Mouse (Mus musculus) megakaryocyte-erythroid progenitor cell, adult 5-6 weeks (primary cell): ENCODE results near the gene Tln2. TPM values are rescaled to one million over a fixed set of nuclear protein-coding genes. Genes with fewer than 3 reads are reported as not detected.

Experiments used
- ATAC-seq: replicated peaks from 2 replicates; pipeline ENCODE4 v1.8.0; 2016; ENCODE audit warnings: mild to moderate bottlenecking, inconsistent platforms; ENCODE audit not compliant: severe bottlenecking, poor library complexity, low FRiP score, low TSS enrichment
- total RNA-seq, 2 experiments: library from RNA; stranded (forward) in 1 of 2; stranded (reverse) in 1 of 2; fragments of 200-1000, 215-1000 nt in 1 of 2; fragments of >200 nt in 1 of 2; fragmentation: Nextera tagmentation in 1 of 2; gene quantifications; 2 replicates each; pipeline ENCODE4 v1.2.3; 2014 to 2017

The Tln2 gene
- total RNA-seq, 2 experiments from 2014 or later, result not detected

- no peak for ATAC-seq
Observed at GRCm38 (mm10) chr9:67396446-67396845, 163.1 kb downstream of the Tln2 start.

DNA sequence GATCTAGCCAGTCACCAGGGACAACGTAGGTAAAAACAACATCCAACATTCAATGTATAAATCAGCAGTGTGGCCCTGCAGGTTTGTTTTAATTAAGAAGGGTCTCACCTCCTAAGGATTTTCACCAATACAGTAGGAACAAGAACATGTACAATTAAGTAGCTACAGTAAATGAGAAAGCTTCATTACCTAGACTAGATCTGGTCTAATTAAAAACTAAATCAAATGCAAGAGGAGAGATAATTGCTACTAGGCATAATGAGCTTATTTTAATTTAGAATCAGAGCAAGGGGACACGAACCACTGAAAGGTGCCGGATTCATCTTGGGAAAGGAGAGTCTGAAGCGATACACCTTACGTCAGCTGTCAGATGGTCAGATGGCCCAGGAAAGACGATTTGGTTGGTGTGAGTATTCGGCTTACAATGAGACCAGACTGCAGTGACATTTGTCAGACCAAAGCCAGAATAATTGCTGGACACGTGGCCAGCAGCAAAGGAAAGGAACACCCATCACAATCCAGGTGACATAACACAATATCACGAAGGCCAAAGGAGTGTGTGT, 175.4 kb downstream of the Tln2 start:
- ATAC-seq, result no peak

DNA sequence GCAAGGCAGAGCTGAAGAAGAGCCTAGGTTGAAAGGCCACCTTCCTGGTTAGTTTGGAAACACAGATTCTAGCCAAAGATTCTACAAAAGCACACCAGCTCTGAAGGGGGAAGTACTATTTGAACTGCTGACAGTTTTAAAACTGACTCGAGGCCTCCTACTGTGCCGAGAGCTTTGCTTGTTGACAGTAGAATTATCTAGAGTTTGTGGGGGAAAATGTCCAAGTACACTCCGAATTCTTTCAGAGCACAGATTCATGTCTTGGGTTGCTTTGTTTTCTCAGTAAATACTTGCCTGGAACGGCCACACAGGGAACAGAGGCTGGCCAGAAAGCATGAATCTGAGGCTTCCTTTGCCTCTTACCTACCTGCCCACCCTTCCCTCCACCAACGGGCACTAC, 179.4 kb downstream of the Tln2 start:
- no peak for ATAC-seq

- no peak for ATAC-seq
Observed at GRCm38 (mm10) chr9:67378772-67379171, 180.7 kb downstream of the Tln2 start.

GRCm38 (mm10) chr9:67368078-67368477, 191.4 kb downstream of the Tln2 start:
- ATAC-seq, result no peak

- ATAC-seq, result no peak
Observed at GRCm38 (mm10) chr9:67362511-67362910, 197.0 kb downstream of the Tln2 start.

GRCm38 (mm10) chr9:67362053-67362452, 197.4 kb downstream of the Tln2 start:
- no peak for ATAC-seq

DNA sequence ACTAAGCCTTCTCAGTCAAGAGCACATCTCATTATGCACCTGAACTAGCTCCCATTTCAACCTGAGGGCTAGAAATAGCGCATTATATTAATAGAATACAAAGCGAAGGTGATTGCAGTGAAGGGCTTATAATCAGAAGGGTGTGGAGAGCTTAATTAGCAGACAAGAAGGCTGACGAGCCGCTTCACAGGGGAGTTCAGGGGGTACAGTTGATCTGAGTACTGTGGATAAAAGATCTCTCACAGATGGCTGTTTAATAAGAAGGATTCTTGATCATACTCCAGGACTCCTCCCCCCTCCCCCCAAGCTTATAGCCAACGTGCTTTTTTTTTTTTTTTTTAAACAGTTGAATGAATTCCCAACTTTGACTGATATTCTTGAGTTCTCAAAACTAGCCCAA, 198.0 kb downstream of the Tln2 start:
- no peak for ATAC-seq

- no peak for ATAC-seq
Observed at GRCm38 (mm10) chr9:67354356-67354755, 205.1 kb downstream of the Tln2 start.

GRCm38 (mm10) chr9:67353365-67353764, 206.1 kb downstream of the Tln2 start:
- no peak for ATAC-seq

DNA sequence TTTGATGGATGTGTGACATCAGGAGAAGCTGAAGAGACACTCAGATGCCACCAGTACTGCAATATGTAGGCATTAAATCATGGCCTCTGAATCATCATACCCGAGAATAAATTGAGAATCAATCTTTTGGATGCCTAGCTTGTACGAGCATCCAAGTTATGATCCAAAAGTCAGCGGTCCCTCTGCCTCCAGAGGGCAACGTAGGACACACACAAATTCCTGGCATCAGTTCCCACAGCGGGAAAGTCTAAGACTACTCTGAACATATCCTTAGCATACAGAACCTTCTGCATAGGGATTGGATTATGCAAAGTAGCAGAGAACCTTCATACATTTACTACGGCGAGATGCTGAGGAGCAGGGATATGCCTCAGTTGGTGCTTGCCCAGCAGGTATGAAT, 210.5 kb downstream of the Tln2 start:
- no peak for ATAC-seq

DNA sequence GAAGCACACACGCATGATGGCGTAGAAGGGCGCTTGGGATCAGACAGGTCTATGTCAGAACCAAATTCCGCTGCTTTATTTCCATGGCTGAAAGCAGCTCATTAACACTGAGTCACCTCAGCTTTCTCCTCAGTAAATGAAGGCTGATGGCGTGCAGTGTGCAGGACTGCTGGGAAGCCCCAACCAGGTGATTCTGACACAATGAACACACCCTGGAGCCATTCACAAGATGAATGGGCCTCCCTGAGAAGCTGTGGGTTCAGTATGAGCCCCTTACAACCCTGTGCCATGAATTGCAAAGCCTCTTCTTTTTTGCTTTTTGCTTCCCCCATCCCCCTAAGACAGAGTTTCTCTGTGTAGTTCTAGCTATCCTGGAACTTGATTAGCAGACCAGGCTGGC, 212.3 kb downstream of the Tln2 start:
- no peak for ATAC-seq

- ATAC-seq, result no peak
Observed at GRCm38 (mm10) chr9:67331281-67331680, 228.2 kb downstream of the Tln2 start.

GRCm38 (mm10) chr9:67328451-67328850, 231.1 kb downstream of the Tln2 start:
- ATAC-seq, result no peak

DNA sequence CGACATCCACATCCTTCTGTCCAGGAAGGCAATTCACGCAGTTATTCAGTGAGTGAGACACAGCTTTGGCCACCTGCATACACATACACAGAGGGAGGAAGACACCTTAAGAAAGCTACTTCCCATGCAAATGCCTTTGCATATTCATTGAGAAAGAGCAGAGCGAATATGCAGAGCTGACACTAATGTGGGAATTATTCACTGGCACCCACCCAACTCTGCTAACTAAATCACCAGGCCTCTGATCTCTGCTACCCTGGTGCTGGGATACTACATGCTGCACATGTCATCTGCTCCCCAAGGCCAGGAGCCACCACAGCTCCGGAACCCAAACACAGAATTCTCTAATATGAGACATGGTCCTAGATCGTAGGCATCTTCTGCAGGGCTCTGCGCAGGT, 237.6 kb downstream of the Tln2 start:
- no peak for ATAC-seq

- ATAC-seq, result no peak
Observed at GRCm38 (mm10) chr9:67315356-67315755, 244.1 kb downstream of the Tln2 start.

GRCm38 (mm10) chr9:67304992-67305391, 254.5 kb downstream of the Tln2 start:
- no peak for ATAC-seq

DNA sequence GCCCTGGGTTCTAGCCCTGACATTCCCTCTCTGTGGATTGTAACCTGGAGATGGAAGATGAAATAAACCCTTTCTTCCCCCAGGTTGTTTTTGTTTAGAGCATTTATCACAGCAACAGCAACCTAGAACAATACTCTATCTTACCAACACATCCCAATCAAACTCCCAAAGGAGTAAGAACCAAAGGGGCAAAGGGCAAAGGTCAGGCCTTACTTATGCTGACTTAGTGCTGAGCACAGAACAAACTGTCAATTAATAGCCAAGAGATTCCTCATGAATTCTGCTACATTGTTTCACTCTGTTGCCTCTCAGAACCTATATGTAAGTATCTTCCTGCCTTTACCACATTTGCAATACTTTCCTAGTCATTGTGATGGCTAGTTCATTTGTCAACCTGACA, 255.5 kb downstream of the Tln2 start:
- ATAC-seq, result no peak

DNA sequence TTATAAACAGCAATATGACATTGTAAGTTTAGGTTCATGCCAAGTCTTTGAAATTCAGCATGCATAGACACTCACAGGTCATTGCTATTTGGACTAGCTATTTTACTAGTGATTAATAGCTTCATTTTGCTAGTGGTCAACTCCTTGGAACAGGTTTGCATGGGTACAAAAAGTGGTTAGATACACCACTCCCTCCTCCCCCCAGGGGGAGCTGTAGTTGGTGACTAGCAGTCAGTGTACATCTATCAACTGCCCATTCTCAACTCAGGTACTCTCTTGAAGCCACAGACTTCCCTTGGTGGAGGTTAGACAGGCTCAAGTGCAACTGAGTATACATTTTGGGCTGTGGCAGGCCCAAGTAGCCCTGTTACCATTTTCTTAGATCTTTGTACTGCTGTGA, 256.5 kb downstream of the Tln2 start:
- ATAC-seq, result no peak

DNA sequence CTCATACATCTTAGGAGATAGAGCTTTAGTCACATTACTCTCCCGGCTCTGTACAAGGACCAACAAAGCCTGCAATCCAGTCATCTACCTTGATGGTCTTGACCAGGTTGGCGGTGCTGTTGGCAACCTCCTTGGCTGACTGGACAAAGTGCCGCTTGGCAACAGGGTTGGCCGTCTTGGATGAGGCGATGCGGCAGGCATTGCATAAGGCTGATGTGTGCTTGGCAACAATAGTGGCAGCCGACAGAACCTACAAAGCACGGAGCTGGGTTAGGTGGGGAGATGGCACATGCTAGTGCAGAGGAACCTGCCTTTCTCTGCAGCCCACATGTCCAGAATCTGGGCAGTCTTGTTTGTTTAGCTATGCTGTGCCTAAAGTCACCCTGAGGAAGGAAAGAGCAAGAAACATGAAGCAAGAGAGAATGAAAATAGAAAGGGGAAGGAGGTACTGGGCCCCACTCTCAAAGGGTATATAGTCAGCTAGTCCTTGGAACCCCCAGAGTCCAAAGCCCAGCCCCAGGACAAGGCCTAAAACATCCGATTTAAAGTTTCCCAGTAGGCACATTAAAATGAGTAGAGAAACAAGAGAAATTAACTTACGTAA, 257.0 kb downstream of the Tln2 start:
- ATAC-seq, result no peak

DNA sequence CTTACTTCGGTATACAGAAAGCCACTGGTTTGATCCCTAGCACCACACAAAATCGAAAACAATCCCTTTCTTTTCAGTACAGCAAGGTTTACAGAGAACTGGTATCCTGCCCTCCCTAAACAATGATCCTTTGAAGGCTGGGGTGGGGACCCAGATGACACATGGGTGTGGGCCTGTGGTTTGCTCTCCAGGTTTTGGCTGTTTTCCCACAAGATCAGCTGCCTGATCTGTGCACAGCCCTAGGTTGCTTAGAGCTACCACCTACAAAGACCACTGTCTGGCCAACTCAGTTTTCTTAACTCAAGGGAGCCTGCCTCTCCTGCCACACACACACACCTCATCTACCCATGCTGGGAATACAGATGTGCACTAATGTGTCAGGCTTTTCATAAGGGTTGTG, 257.9 kb downstream of the Tln2 start:
- ATAC-seq, result no peak

DNA sequence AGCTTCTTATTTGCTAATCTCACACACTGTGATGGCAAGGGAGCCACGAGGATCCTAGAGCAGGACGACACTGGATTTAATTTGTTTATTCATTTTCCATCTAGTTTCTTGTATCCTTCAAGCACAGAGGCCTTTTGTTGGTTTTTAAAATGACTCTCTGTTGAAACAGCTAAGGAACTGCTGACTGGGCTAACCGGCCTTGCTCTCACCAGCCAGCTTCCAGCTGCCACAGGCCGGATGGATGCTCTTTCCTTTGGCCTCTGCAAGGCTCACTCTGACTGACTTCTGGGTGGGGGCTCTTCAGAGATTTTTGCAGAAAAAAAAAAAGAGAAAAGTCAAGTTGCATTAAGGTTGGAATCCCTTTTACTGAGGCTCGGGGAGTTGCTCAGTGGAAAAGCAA, 258.7 kb downstream of the Tln2 start:
- ATAC-seq, result no peak
